Mouse (Mus musculus) hindbrain, embryonic 10.5 days (tissue): ENCODE results near the gene Nup62cl. TPM values are rescaled to one million over a fixed set of nuclear protein-coding genes. Genes with fewer than 3 reads are reported as not detected.

Experiments
- DNase-seq: peaks from one replicate; pipeline ENCODE4 v3.0.0-alpha.2; 2017; ENCODE audit warnings: low spot score
- H3K27ac ChIP-seq: fragments of 300-500 bp; sonication (generic); 2 replicates; pipeline ENCODE4 v1.5.1; 2016; ENCODE audit warnings: mild to moderate bottlenecking, moderate library complexity
- H3K27me3 ChIP-seq: fragments of 300-500 bp; sonication (generic); 2 replicates; pipeline ENCODE4 v1.6.1; 2016; ENCODE audit warnings: mild to moderate bottlenecking; ENCODE audit not compliant: poor library complexity, insufficient read depth, severe bottlenecking
- H3K36me3 ChIP-seq: fragments of 300-500 bp; sonication (generic); 2 replicates; pipeline ENCODE4 v1.6.1; 2016; ENCODE audit warnings: mild to moderate bottlenecking, moderate library complexity
- H3K4me1 ChIP-seq: fragments of 300-500 bp; sonication (generic); replicated peaks from 2 replicates; pipeline ENCODE4 v1.6.1; 2016; ENCODE audit warnings: mild to moderate bottlenecking
- H3K4me3 ChIP-seq: fragments of 300-500 bp; sonication (generic); 2 replicates; pipeline ENCODE4 v1.5.1; 2016; ENCODE audit warnings: mild to moderate bottlenecking, moderate library complexity
- H3K9me3 ChIP-seq: fragments of 300-500 bp; sonication (generic); 2 replicates; pipeline ENCODE4 v1.6.1; 2016; ENCODE audit warnings: mild to moderate bottlenecking, moderate library complexity
- WGBS: fragments of 180-500 bp; shearing (Covaris S2); methylation state at CpG from one replicate; pipeline ENCODE4 v1.1.7; 2016; 5-methylcytosine and 5-hydroxymethylcytosine counted together
- polyA plus RNA-seq: library from polyadenylated mRNA; unstranded; fragments of >200 nt; fragmentation: Nextera tagmentation; extraction: Ambion mirVana; gene quantifications from 2 replicates; pipeline ENCODE4 v1.2.1, GENCODE M21; 2016

The Nup62cl gene
- 1.9 and 3.0 TPM in 2 replicates for polyA plus RNA-seq

DNA sequence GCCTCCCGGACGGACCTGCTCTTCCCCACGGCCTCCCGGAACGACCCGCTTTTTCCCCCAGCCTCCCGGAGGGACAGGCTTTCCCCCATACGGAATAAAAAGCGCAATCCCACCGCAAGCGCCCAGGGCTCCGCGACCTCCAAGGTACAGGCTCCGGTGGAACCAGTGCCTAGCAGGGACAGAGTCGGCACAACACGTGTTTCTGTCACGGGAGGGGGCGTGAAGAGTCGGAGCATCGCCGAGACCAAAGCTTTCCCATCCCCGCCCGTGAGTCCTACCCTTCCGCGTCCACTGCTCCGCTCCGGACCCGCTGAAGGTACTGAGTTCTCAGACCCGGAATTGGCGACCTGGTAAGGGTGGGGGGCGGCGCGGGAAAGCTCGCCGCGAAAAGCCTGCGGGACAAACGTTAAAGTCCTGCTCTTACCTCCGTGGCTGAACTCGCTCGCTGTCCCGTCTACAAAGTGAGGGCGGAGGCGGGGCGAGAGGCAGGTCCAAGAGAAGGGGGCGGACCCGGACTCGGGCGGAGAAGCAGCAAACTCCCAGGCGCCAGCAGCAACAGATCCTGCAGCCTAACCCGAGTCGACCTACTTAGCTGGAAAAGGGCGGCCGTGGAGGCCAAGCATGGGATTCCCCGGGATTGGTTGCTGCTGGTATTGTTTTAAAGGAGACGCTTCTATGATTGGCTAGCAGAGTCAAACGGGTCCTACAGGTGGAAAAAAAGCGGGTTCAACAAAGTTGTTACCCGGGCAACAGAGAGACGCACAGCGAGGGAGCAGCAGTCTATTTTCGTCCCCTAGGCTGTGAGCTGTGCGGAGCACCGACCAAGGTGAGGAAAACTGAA, at the start of gene Nup62cl, which contains the start of gene Pih1h3b:
Gene Nup62cl (minus strand): TSS at position 578 of the 841 bp plus-strand sequence.
Gene Pih1h3b (plus strand): TSS at position 745 of the 841 bp plus-strand sequence.
- Histone ChIP-seq H3K9me3 (peaks cover 11% of the 10 kb centered on the region), H3K4me3 (peak within 1 kb of the TSS; percentile 48), H3K36me3 (no peaks in the 10 kb centered on the region), H3K4me1 (peaks cover 3% of the 10 kb centered on the region; the same call in 1 of the 2 replicates), H3K27ac (no peak within 1 kb of the TSS), H3K27me3 (peaks cover 46% of the 10 kb centered on the region)
- 25% methylated on average over 64 of the region's 64 CpGs for WGBS
- peak; percentile 63 for DNase-seq

DNA sequence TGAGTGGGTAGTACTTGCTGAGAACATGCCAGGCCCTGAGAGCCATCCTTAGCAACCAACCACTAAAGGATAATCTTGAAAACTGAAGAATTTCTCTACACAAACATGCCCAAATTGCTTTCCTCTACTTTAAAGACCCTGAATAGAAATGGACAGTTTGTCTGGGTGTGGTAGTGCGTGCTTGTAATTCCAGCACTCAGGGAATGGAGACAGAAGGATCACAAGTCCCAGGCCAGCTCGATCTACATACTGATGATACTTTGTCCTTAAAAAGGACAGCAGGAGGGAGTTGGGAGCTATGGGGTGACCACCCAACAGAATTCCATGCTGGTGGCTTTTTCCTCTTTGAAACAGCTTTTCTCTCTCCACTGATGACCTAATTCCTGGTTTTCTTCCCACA, 31.6 kb upstream of the Nup62cl start:
- Histone ChIP-seq H3K9me3 (no peaks in the 10 kb centered on the region), H3K4me1 (no peaks in the 10 kb centered on the region), H3K4me3 (no peak overlapping the region), H3K27ac (no peak overlapping the region), H3K27me3 (peaks cover 28% of the 10 kb centered on the region), H3K36me3 (no peaks in the 10 kb centered on the region)
- DNase-seq: no peak
- WGBS: 88% methylated on average over 2 of the region's 2 CpGs

DNA sequence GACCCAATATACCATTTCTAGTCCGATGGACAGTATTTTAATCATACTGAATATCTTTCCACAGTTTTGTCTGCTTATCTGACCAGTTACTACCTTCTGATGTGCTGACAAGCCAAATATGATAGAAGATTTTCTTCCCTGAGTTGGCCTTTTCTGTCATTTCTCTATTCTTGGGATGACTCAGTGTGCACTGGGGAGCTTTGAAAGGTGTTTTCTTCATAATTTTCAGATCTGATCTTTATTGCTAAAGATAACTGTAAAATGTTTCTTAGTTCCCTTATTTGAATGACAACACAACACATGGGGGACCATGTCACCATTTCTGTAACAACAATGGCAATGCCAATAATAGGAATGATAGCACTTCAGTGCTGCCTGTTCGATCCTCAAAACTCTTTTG, 20.0 kb upstream of the Nup62cl start:
- H3K4me1 ChIP-seq: no peaks in the 10 kb centered on the region
- no peak for DNase-seq
- H3K9me3 ChIP-seq: no peaks in the 10 kb centered on the region
- no peak overlapping the region for H3K4me3 ChIP-seq
- H3K27me3 ChIP-seq: peaks cover 7% of the 10 kb centered on the region; the same call in 1 of the 2 replicates
- H3K36me3 ChIP-seq: no peaks in the 10 kb centered on the region
- H3K27ac ChIP-seq: no peak overlapping the region
- 93% methylated on average over 2 of the region's 2 CpGs for WGBS

DNA sequence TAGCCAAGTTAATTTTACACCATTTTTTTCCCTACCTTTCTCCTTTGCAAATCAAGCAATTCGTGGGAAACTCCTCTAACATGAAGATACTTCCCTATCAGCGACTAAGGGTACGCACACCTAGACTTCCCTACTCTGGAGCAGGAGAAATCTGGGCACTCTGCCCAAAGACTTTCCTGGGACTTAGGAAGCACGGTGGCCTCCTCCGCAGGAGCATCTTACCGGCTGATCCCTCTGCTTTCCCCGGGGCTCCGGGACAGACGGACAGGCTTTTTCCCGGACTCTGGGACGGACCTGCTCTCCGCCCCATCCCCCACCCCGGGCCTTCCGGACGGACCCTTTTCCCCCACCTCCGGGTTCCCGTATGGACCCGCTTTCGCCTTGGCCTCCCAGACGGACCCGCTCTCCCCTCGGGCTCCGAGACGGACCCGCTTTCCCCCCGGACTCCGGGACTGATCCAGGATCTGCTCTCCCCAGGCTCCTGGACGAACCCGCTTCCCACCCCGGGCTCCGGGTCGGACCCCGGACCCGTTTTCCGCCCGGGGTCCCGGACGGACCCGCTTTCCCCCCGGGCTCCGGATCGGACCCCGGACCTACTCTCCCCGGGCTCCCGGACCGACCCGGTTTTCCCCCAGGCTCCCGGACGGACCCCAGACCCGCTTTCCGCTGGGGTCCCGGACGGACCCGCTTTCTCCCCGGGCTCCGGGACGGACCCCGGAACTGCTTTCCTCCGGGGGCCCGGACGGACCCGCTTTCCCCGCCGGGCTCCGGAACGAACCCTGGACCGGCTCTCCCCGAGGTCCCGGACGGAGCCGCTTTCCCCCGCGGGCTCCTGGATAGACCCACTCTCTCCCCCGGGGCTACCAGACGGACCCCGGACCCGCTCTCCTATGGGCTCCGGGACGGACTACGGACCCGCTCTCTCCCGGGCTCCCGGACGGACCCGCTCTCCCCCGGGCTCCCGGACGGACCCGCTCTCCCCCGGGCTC, 1.3 kb downstream of the Nup62cl start:
- DNase-seq: peak; percentile 18
- Histone ChIP-seq H3K4me3 (peak overlapping the region; percentile 48), H3K4me1 (peaks cover 3% of the 10 kb centered on the region; the same call in 1 of the 2 replicates), H3K27ac (no peak overlapping the region), H3K27me3 (peaks cover 46% of the 10 kb centered on the region), H3K9me3 (peaks cover 11% of the 10 kb centered on the region), H3K36me3 (no peaks in the 10 kb centered on the region)
- WGBS: 19% methylated on average over 87 of the region's 90 CpGs

DNA sequence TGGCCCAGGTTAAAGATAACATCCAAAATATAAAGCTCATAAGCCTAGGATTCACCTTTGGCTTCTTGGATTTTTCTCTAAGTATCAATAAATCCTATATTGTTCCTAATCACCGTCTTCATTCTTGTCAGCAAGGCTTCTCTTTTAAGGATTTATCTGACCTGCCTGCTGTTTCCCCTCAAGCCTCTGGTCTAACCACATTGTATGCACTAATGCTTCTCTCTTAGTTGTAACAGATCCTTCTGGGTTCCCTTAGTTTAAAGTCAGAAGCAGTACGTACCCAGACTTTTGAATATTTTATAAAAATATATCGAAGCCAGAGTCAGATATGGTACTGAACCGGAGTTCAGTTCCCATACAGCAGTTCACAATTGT, 63.8 kb downstream of the Nup62cl start:
- Histone ChIP-seq H3K27me3 (peaks cover 34% of the 10 kb centered on the region), H3K36me3 (peaks cover 15% of the 10 kb centered on the region; the same call in 1 of the 2 replicates), H3K9me3 (no peaks in the 10 kb centered on the region), H3K4me3 (peak overlapping the region; percentile 58; the same call in 1 of the 2 replicates), H3K27ac (no peak overlapping the region), H3K4me1 (no peaks in the 10 kb centered on the region; the same call in 1 of the 2 replicates)
- no peak for DNase-seq
- 81% methylated on average over 4 of the region's 4 CpGs for WGBS

DNA sequence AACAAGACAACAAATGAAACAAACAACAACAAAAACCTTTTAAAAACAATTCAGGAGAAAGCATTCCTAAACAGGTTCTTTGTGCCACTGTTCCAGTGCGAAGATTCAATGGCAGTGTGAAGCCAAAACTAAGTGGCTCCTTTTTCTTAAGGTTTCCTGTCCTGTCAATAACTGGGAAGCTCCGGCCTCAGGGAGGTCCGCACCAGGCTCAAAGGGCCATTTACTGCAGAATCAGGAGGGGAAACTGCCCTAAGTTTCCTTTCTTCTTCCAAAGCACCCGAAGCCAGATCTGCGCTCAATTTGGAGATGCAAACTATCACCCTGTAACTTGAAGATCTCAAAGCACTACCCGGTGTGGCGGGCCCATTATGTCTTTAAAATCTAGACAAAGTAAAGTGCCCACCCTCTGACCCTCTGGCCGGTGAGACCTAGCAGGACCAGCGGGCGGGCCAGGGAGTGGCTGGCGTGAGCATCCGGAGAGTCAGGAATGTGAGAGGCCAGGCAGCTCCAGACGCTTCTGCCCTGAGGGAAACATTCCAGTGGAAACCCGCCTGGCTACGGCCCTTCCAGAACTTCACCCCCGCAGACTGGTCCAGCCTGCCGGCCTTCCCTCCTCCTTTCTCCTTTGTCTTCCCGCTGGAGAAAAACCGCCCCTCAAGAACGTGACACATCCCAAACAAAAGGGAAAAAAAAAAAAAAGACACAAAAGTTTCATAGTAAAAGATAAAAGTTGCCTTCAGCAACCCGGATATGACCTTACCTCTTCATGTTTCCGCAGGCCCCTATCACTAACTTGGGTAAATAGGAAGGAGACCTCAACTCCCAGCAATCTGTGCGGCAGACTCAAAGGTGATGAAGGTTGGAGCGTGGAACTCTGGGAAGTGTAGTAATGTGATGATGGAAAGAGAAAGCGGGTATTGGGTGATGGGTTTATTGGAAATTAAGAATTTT, 64.5 kb downstream of the Nup62cl start, which contains the start of gene Rbm41:
Gene Rbm41 (minus strand): TSS at position 856 of the 951 bp plus-strand sequence.
- WGBS: 15% methylated on average over 25 of the region's 25 CpGs
- Histone ChIP-seq H3K27ac (peak within 1 kb of the TSS; percentile 85), H3K27me3 (peaks cover 33% of the 10 kb centered on the region), H3K9me3 (no peaks in the 10 kb centered on the region), H3K36me3 (peaks cover 22% of the 10 kb centered on the region), H3K4me3 (peak within 1 kb of the TSS; percentile 58), H3K4me1 (no peaks in the 10 kb centered on the region; the same call in 1 of the 2 replicates)
- DNase-seq: peak; percentile 58

DNA sequence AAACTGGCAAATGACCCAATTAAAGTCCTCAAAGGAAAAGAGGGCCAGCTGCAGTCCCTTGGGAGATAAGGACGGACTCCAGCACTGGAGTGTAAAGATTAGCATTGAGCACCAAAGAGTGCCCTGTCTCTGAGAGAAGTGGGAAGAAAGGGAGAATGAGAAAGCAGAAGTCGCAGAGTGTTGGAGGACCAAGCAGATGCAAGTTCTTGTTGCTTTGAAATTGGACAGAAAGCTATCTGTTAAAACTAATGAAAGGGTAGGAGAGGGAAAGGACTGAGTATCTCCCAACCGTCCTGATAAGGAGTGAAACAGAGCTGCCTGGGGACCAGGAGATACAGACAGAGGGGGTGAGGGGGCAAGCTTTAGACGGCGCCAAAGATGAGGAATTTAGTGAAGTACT, 80.4 kb downstream of the Nup62cl start:
- 81% methylated on average over 5 of the region's 5 CpGs for WGBS
- no peak for DNase-seq
- Histone ChIP-seq H3K4me3 (no peak overlapping the region), H3K27me3 (peaks cover 17% of the 10 kb centered on the region), H3K9me3 (no peaks in the 10 kb centered on the region), H3K36me3 (peaks cover under 1% of the 10 kb centered on the region; the same call in 1 of the 2 replicates), H3K4me1 (no peaks in the 10 kb centered on the region), H3K27ac (no peak overlapping the region)

Other genes with a start within 250 kb of the Nup62cl start
- 5.8 and 6.0 TPM in 2 replicates for gene Morc4, start 191.0 kb downstream of the Nup62cl start, polyA plus RNA-seq
- gene Rbm41, start 64.1 kb downstream of the Nup62cl start, polyA plus RNA-seq: 4.5 TPM in 2 replicates
- not detected in 2 replicates for gene Pih1h3b, start 167 bp upstream of the Nup62cl start, polyA plus RNA-seq